Mouse (Mus musculus) C2C12 (cell line): Measurements from ENCODE around the gene Ebf1.

Experiments used
- CEBPB ChIP-seq: IDR thresholded peaks from one replicate; pipeline ENCODE4 v1.6.1; 2011; ENCODE audit warnings: low read depth, mild to moderate bottlenecking, control low read depth, moderate library complexity
- CTCF ChIP-seq: IDR thresholded peaks from one replicate; pipeline ENCODE4 v1.5.1; 2011; ENCODE audit not compliant: control insufficient read depth, insufficient read depth, insufficient read length
- MYOD1 ChIP-seq: IDR thresholded peaks from one replicate; pipeline ENCODE4 v1.6.1; 2011; ENCODE audit warnings: low read depth; ENCODE audit not compliant: control insufficient read depth, insufficient read length
- MYOG ChIP-seq: IDR thresholded peaks from one replicate; pipeline ENCODE4 v1.6.1; 2011; ENCODE audit not compliant: control insufficient read depth, insufficient read length; ENCODE audit errors: extremely low read depth
- USF1 ChIP-seq: IDR thresholded peaks from one replicate; pipeline ENCODE4 v1.6.1; 2011; ENCODE audit warnings: low read depth, mild to moderate bottlenecking, control low read depth, moderate library complexity

GRCm38 (mm10) chr11:44899554-44899953, 282.4 kb downstream of the Ebf1 start:
- TF ChIP-seq CTCF (no peak), USF1 (no peak), MYOD1 (no peak), CEBPB (no peak), MYOG (no peak)
